Mouse (Mus musculus) adrenal gland, postnatal 10 days (tissue): ENCODE measurements around the gene 2310011J03Rik. TPM values are rescaled to one million over a fixed set of nuclear protein-coding genes. Genes with fewer than 3 reads are reported as not detected.

Source experiments
- DNase-seq: peaks from one replicate; pipeline ENCODE4 v3.0.0; 2021; ENCODE audit warnings: mixed read lengths
- total RNA-seq, 2 experiments: library from RNA; stranded (reverse); gene quantifications; 2 replicates each; pipeline ENCODE4 v1.2.3; 2021

2310011J03Rik gene
- total RNA-seq, 2 experiments from 2014 or later: 24.0 to 26.7 TPM

DNA sequence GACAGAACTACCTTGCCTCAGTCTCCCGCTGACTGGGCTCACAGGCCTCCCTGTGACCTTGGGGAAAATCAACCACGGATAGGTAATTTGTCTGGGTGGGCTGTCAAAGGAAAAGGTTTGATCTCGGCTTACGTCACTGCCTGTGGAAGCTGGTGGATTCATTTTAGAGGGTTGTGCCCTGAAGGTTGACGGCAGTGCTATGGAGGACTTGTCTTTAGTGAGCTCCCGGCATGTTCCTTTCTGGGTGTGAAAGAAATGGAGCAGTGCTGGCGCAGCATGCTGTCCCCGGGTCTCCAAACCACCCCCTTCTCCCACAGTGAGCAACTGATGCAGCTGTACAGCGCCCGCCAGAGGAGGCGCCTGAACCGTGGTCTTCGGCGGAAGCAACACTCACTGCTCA lies 27.0 kb downstream of the 2310011J03Rik start:
- no peak for DNase-seq

DNA sequence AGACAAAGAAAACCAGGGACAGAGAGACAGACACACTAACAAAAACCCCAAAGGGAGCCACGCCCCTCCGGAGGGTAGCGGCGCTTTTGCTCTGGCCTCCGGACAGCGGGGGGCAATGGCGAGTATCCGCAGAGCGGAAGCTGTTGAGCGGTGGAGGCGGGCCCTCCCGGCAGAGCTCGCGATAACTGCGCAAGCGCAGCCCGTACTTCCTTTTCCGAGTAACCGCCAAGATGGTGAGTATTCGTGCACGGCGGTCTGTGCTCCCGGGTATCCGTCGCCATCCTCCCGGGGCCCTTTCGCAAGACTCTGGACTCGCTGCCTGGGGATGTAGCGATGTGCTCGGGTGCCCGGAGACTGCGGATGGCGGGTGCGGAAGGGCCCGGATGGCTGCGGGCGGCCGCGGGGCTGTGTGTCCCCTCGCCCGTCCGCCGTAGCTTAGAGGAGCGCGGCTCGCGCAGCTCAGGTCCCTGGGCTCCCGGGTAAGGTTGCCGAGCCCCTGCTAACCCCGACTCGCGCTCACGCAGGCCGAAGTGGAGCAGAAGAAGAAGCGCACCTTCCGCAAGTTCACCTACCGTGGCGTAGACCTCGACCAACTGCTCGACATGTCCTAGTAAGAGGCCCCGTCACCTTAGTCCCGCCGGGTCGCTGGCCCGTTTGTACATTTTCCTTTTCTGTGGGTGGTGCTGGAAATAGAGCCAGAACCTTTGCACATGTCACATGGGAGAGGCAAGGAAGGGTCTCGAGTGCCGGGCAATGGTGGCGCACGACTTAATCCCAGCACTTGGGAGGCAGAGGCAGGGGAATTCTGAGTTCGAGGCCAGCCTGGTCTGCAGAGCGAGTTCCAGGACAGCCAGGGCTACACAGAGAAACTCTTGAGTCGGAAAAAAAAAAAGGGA lies 27.8 kb downstream of the 2310011J03Rik start, which contains the start of gene Rps15:
TSS of gene Rps15 (plus strand) at position 203 of the 896 bp plus-strand sequence.
- peak; percentile 97 for DNase-seq

- DNase-seq: no peak
These were observed 31.7 kb downstream of the 2310011J03Rik start for GRCm38 (mm10) chr10:80288657-80289056.

DNA sequence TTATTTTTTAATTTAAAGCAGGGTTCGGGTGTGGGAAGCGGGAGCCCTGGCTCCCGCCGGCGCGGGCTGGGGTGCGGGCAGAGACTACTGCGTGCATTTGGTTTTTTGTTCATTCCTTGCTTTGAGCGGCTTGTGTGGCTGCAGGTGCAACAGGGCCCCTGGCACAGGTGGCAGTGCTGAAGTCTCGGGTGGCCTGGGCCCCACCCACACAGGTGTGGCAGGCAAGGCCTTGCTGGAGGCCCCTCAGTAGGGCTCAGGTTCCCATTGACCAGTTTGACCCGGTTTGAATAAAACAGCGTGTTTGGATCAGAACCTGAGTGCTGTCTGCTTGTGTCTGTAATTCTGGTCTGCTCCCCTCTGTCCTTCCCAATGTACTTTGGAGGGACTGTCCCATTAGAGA lies 32.2 kb downstream of the 2310011J03Rik start:
- no peak for DNase-seq

DNA sequence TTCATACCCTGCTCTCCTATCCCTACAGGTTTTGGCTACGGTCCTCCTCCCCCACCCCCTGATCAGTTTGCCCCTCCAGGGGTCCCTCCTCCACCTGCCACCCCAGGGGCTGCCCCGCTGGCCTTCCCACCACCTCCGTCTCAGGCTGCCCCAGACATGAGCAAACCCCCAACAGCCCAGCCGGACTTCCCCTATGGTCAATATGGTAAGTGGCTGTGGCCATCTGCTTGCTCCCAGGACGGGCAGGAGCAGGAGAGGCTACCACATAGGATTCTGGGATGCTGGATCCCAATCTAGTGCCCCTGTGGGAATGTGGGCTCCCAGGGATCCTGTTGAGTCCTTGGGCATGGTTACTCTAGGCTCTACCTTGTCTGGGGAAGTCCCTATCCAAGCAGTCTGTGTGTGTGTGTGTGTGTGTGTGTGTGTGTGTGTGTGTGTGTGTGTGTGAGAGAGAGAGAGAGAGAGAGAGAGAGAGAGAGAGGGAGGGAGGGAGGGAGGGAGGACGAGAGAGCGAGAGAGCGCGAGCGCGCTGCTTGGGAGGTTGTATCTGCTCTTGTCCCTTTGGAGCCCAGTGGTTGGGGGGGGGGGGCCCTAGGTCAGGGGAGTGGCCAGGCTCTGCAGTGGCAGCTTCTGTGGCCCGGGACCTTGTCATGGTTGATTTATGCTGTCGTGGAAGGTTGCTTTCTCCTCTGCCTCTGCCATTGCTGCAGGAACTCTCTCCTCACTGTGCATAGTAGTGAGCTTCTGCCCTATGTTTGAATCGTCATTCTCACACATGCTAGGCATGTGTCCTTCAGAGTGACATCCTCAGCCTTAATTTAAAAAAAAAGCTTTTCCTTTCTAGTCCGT lies 34.9 kb downstream of the 2310011J03Rik start:
- peak; percentile 78 for DNase-seq

- no peak for DNase-seq
These were observed 37.6 kb downstream of the 2310011J03Rik start for GRCm38 (mm10) chr10:80282481-80283441.

DNA sequence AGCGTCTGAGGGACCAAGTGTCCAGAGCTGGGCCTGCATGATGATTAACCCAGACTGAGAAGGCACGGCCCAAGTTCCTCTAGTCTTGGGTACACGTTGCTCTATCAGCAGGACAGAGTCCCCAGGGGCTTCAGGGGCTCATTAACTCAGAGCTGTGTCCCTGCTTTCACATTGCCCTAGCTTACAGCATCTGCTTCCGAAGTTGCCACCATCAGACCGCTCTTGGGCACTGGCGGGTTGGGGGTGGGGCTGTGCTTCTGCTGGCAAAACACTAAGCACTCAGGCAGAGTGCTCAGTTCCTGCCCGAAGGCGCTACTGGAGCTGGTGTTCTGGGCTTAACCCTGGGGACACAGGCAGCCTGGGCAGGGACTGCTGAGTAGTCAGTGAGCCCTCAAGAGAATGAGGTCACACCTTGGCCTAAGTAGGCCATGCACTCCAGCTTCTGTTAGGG lies 38.4 kb downstream of the 2310011J03Rik start:
- peak; percentile 83 for DNase-seq

DNA sequence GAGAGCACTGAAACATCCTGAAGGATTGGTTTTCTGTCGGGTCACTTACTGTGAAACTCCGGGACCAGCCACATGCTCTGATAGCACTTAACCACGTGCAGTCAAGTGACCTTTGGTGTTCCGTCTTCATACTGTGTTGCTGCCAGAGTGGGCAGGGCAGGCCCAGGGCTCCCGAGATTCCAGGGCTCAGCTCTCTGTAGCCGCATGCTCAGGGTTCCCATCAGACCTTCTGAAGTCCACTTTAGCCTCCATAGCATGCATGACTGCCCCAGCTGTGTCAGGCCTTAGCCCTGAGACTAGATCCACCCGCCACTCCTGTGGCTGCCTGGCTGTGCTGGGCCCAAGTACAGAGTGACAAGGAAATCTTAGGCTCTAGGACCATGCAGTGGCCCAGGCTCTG lies 39.0 kb downstream of the 2310011J03Rik start:
- peak; percentile 70 for DNase-seq

- DNase-seq: no peak
These were observed 41.1 kb downstream of the 2310011J03Rik start for GRCm38 (mm10) chr10:80279273-80279672.

GRCm38 (mm10) chr10:80278390-80278789 lies 41.9 kb downstream of the 2310011J03Rik start:
- DNase-seq: no peak

- DNase-seq: no peak
These were observed 44.1 kb downstream of the 2310011J03Rik start for GRCm38 (mm10) chr10:80276238-80276637.

DNA sequence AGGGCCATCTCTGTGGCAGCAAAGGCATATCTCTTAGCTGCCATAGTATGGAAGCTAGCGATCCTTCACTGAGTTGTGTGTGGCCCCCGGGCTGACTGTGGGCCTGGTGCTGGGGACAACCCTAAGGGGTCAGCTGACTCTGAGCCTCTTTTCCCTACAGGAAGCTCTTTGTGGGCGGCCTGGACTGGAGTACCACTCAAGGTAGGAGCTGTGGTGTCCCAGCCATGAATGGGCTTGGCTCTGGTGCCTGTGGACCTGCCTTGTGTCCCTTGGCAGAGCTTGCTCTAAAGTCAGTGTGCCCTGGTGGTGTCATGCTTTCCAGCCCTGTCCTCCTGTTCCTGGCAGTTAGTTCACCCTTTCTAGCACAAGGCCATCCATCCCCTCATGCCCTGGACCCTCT lies 46.5 kb downstream of the 2310011J03Rik start:
- no peak for DNase-seq

DNA sequence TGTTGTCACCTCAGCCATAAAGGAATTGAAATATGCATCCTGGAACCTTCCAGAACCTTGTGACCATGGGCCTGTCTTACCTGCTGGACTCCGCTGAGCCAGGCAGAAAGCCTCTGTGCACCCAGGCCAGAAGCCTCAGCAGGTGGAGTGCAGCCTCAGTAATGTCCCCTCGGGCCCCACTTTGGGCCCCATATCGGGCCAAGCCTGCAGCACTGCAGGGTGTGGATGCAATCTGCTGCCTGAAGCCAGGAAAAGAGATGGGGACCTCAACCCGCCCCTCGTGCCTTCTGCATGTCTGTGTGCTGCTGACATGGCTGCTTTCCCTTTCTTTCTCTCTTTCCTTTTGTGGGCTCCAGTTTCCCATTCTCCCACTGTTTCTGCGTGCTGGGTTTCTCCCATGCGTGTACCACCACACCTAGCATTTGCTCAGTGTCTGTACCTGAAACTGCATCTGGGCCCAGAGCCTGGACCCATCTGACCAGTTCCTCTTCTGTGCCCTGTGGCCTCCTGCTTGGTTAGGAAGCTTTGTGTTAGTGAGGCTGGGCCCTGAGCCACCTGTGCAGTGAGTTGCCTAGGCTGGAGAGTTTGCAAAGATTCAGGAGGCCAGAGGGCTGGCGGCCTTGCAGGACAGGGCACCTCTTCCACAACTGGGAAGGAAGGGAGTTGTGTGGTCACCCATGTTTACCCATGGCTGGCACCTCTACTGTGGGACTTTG lies 48.3 kb downstream of the 2310011J03Rik start:
- DNase-seq: no peak

GRCm38 (mm10) chr10:80271186-80271843 lies 49.0 kb downstream of the 2310011J03Rik start:
- no peak for DNase-seq

GRCm38 (mm10) chr10:80270734-80271181 lies 49.6 kb downstream of the 2310011J03Rik start:
- DNase-seq: peak; percentile 77

- DNase-seq: no peak
These were observed 50.2 kb downstream of the 2310011J03Rik start for GRCm38 (mm10) chr10:80270099-80270498.
